Mouse (Mus musculus) forebrain, postnatal 0 days (tissue): ENCODE results near the gene Vmn1r175. TPM values are rescaled to one million over a fixed set of nuclear protein-coding genes. Genes with fewer than 3 reads are reported as not detected.
"Not testable (repeated sequence)": the region's sequence is repeated elsewhere in the genome, so short reads cannot be mapped to it uniquely, and the experiment has no call there.

Experiments used
- ATAC-seq: fragments of 200-750 bp; cut with Nextera tagmentation; 2 replicates; pipeline ENCODE4 v1.8.0; 2017; ENCODE audit warnings: mild to moderate bottlenecking, moderate library complexity
- DNase-seq: peaks from one replicate; pipeline ENCODE4 v3.0.0-alpha.2; 2015
- H3K27ac ChIP-seq: fragments of 300-500 bp; sonication (generic); 2 replicates; pipeline ENCODE4 v1.5.1; 2014; ENCODE audit warnings: low read depth, mild to moderate bottlenecking, antibody characterized with exemption, low read length, moderate library complexity, mixed read lengths
- H3K27me3 ChIP-seq: fragments of 300-500 bp; sonication (generic); 2 replicates; pipeline ENCODE4 v1.6.1; 2014; ENCODE audit warnings: mild to moderate bottlenecking, low read length, mixed read lengths; ENCODE audit not compliant: insufficient read depth
- H3K36me3 ChIP-seq: fragments of 300-500 bp; sonication (generic); 2 replicates; pipeline ENCODE4 v1.6.1; 2014; ENCODE audit warnings: mild to moderate bottlenecking, moderate library complexity; ENCODE audit not compliant: insufficient read depth
- H3K4me1 ChIP-seq: fragments of 300-500 bp; sonication (generic); 2 replicates; pipeline ENCODE4 v1.6.1; 2014; ENCODE audit warnings: antibody characterized with exemption; ENCODE audit not compliant: insufficient read depth
- H3K4me2 ChIP-seq: fragments of 300-500 bp; sonication (generic); 2 replicates; pipeline ENCODE4 v1.6.1; 2014; ENCODE audit warnings: low read depth, mild to moderate bottlenecking, moderate library complexity
- H3K4me3 ChIP-seq: fragments of 300-500 bp; sonication (generic); 2 replicates; pipeline ENCODE4 v1.5.1; 2014; ENCODE audit warnings: low read depth, low read length, mixed read lengths
- H3K9ac ChIP-seq: fragments of 300-500 bp; sonication (generic); 2 replicates; pipeline ENCODE4 v1.6.1; 2014; ENCODE audit warnings: mild to moderate bottlenecking
- H3K9me3 ChIP-seq: fragments of 300-500 bp; sonication (generic); 2 replicates; pipeline ENCODE4 v1.6.1; 2016; ENCODE audit warnings: low read length
- CTCF ChIP-seq: sonication (generic); IDR thresholded peaks from 2 replicates; pipeline ENCODE4 v1.5.1; 2016; ENCODE audit warnings: antibody characterized with exemption, control low read depth, low read depth
- WGBS: fragments of 180-500 bp; shearing (Covaris S2); extraction: QIAGEN DNeasy Blood & Tissue Kit; methylation state at CpG from one replicate; pipeline ENCODE4 v1.1.7; 2014; 5-methylcytosine and 5-hydroxymethylcytosine counted together
- polyA plus RNA-seq: library from polyadenylated mRNA; unstranded; fragments of >200 nt; fragmentation: Nextera tagmentation; extraction: Ambion mirVana; gene quantifications from 2 replicates; pipeline ENCODE4 v1.2.1, GENCODE M21; 2015
- total RNA-seq: library from RNA; depleted of rRNA; stranded (reverse); fragments of >200 nt; gene quantifications from 2 replicates; pipeline ENCODE4 v1.2.3, GENCODE M21; 2014; rRNA removed

The Vmn1r175 gene
- total RNA-seq: not detected in 2 replicates
- polyA plus RNA-seq: not detected in 2 replicates

DNA sequence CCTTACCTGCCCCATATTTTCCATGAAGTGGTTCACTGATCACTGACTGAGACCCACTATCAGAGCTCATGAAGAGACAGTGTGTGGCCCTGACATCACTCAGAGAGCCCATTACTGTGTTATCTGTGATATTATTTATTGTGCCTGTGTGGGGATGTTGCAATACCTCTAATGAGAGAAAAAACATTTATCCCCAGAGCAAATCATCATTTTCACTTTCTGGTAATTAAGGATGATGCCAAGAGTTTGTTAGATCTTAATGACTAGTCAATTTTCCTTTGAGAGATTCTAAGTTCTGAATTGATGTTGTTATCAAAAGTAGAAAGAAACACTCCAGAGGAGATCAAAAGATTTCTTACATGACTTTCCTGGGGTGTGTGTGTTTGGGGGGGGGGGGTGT lies at the start of gene Vmn1r175:
Vmn1r175 (minus strand) TSS at position 101 of the 400 bp plus-strand sequence.
- ATAC-seq, H3K9me3 ChIP-seq, DNase-seq, H3K27ac ChIP-seq, H3K4me2 ChIP-seq, H3K36me3 ChIP-seq, H3K9ac ChIP-seq, H3K4me3 ChIP-seq, H3K4me1 ChIP-seq, H3K27me3 ChIP-seq: not testable (repeated sequence)

DNA sequence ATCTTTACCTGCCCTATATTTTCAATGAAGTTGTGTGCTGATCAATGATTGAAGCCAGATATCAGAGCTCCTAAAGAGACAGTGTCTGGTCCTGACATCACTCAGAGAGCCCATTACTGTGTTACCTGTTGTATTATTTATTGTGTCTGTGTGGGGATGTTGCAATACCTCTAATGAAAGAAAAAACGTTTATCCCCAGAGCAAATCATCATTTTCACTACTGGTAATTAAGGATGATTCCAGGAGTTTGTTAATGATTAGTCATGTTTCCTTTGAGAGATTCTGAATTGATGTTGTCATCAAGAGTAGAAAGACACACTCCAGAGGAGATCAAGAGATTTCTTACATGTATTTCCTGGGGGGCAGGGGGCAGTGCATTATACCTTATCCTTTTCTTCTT lies 26.8 kb upstream of the Vmn1r175 start, which contains the start of gene Vmn1r176:
Vmn1r176 (minus strand) TSS at position 101 of the 400 bp plus-strand sequence.
- ATAC-seq, H3K4me2 ChIP-seq, H3K9me3 ChIP-seq, H3K9ac ChIP-seq, H3K27ac ChIP-seq, DNase-seq, H3K4me1 ChIP-seq, H3K36me3 ChIP-seq, H3K4me3 ChIP-seq, H3K27me3 ChIP-seq: not testable (repeated sequence)
- no CpG with 5 or more reads among the region's 1 CpGs for WGBS

DNA sequence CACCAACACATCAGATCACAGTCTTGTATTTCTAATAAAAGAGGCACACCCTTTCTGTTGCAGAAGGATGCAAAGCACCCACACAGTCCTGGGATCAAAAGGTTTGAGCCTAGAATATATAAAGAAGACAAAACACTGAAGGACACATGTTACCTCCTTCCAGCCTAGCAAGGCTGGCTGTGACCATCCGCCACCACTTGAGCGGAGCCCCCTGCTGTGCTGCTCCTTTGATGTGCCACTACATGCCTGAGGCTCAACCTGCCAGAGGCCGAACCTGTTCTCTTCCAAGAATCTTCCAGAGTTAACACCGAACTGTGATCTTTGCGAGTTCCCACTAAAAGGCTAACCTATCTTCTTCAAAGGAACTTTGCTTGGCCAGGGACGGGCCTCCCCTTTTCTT lies 25.9 kb downstream of the Vmn1r175 start:
- no peaks in the 10 kb centered on the region for H3K27me3 ChIP-seq
- no peak for TF ChIP-seq CTCF
- no peaks in the 10 kb centered on the region for H3K4me1 ChIP-seq
- H3K36me3 ChIP-seq: no peaks in the 10 kb centered on the region
- DNase-seq (no peak), ATAC-seq (no peak)
- H3K4me3 ChIP-seq: no peak overlapping the region
- peaks cover 39% of the 10 kb centered on the region for H3K9me3 ChIP-seq
- no peak overlapping the region for H3K4me2 ChIP-seq
- no peak overlapping the region for H3K27ac ChIP-seq
- 83% methylated on average over 6 of the region's 6 CpGs for WGBS
- no peak overlapping the region for H3K9ac ChIP-seq

Other genes with a start within 250 kb of the Vmn1r175 start
- gene Vmn1r169, start 235.1 kb downstream of the Vmn1r175 start, total RNA-seq: not detected in 2 replicates
- not detected in 2 replicates for gene Vmn1r169, start 235.1 kb downstream of the Vmn1r175 start, polyA plus RNA-seq
- not detected in 2 replicates for gene Vmn1r170, start 204.5 kb downstream of the Vmn1r175 start, total RNA-seq
- gene Vmn1r170, start 204.5 kb downstream of the Vmn1r175 start, polyA plus RNA-seq: not detected in 2 replicates
- gene Vmn1r171, start 179.9 kb downstream of the Vmn1r175 start, total RNA-seq: not detected in 2 replicates
- gene Vmn1r171, start 179.9 kb downstream of the Vmn1r175 start, polyA plus RNA-seq: not detected in 2 replicates
- gene Vmn1r172, start 152.3 kb downstream of the Vmn1r175 start, total RNA-seq: not detected in 2 replicates
- not detected in 2 replicates for gene Vmn1r172, start 152.3 kb downstream of the Vmn1r175 start, polyA plus RNA-seq
- gene Vmn1r173, start 109.9 kb downstream of the Vmn1r175 start, total RNA-seq: not detected in 2 replicates
- gene Vmn1r173, start 109.9 kb downstream of the Vmn1r175 start, polyA plus RNA-seq: not detected in 2 replicates
- not detected in 2 replicates for gene Vmn1r174, start 58.4 kb downstream of the Vmn1r175 start, total RNA-seq
- not detected in 2 replicates for gene Vmn1r174, start 58.4 kb downstream of the Vmn1r175 start, polyA plus RNA-seq
- not detected in 2 replicates for gene Vmn1r176, start 26.7 kb upstream of the Vmn1r175 start, total RNA-seq
- gene Vmn1r176, start 26.7 kb upstream of the Vmn1r175 start, polyA plus RNA-seq: not detected in 2 replicates
- not detected in 2 replicates for gene Vmn1r177, start 55.8 kb upstream of the Vmn1r175 start, total RNA-seq
- gene Vmn1r177, start 55.8 kb upstream of the Vmn1r175 start, polyA plus RNA-seq: not detected in 2 replicates
- not detected in 2 replicates for gene Vmn1r178, start 81.4 kb upstream of the Vmn1r175 start, total RNA-seq
- gene Vmn1r178, start 81.4 kb upstream of the Vmn1r175 start, polyA plus RNA-seq: not detected in 2 replicates
- gene Vmn1r179, start 116.3 kb upstream of the Vmn1r175 start, total RNA-seq: not detected in 2 replicates
- gene Vmn1r179, start 116.3 kb upstream of the Vmn1r175 start, polyA plus RNA-seq: not detected in 2 replicates
- gene Vmn1r180, start 140.0 kb upstream of the Vmn1r175 start, total RNA-seq: not detected in 2 replicates
- gene Vmn1r180, start 140.0 kb upstream of the Vmn1r175 start, polyA plus RNA-seq: not detected in 2 replicates
- not detected in 2 replicates for gene Vmn1r181, start 164.0 kb upstream of the Vmn1r175 start, total RNA-seq
- gene Vmn1r181, start 164.0 kb upstream of the Vmn1r175 start, polyA plus RNA-seq: not detected in 2 replicates
- gene V1rd19, start 191.0 kb upstream of the Vmn1r175 start, total RNA-seq: not detected in 2 replicates
- gene V1rd19, start 191.0 kb upstream of the Vmn1r175 start, polyA plus RNA-seq: not detected in 2 replicates
- gene Vmn1r183, start 242.6 kb upstream of the Vmn1r175 start, total RNA-seq: not detected in 2 replicates
- not detected in 2 replicates for gene Vmn1r183, start 242.6 kb upstream of the Vmn1r175 start, polyA plus RNA-seq